Comparison of ENCODE assay signal across 23 mouse cellular contexts in genomic region chr3:5685978-5686377, GRCm38 (mm10).
DNase-seq lines count a peak whose midpoint lies in the region; ATAC-seq lines count a peak whose summit lies in the region.
"Had no signal": no experiment of that assay in that cellular context is flagged by ENCODE, and none has a peak within 500 bp of the region (broad histone marks: within the 10 kb centered on the region; RNA-seq: fewer than 3 reads in every experiment).

No protein-coding gene starts in this region.

- no peak overlapping the region for H3K27ac ChIP-seq in heart, embryonic 10.5 days
- no peak overlapping the region for H3K27ac ChIP-seq in lung, embryonic 16.5 days (ENCODE audit: low read length)
- no peak overlapping the region for H3K27ac ChIP-seq in forebrain, embryonic 11.5 days (ENCODE audit: low read depth, low read length)
- H3K27ac ChIP-seq: forebrain, embryonic 10.5 days; gastrocnemius, adult 2 months; heart, adult 2 months; hindbrain, embryonic 10.5 days; hindbrain, embryonic 13.5 days had no signal

- no peak overlapping the region for H3K4me2 ChIP-seq in lung, embryonic 16.5 days (ENCODE audit: low read depth, low read length)
- no peak overlapping the region for H3K4me2 ChIP-seq in forebrain, embryonic 11.5 days (ENCODE audit: low read depth, low read length, severe bottlenecking)
- H3K4me2 ChIP-seq: heart, embryonic 11.5 days; hindbrain, embryonic 13.5 days had no signal

- no peaks in the 10 kb centered on the region for H3K36me3 ChIP-seq in heart, embryonic 10.5 days
- no peaks in the 10 kb centered on the region for H3K36me3 ChIP-seq in lung, embryonic 16.5 days (ENCODE audit: control insufficient read depth, insufficient read depth, low read length)
- H3K36me3 ChIP-seq in forebrain, embryonic 11.5 days (ENCODE audit: control insufficient read depth, insufficient read depth, low read length) = no peaks in the 10 kb centered on the region
- H3K36me3 ChIP-seq: forebrain, embryonic 10.5 days; hindbrain, embryonic 10.5 days; hindbrain, embryonic 13.5 days had no signal

- ATAC-seq in lung, embryonic 16.5 days (ENCODE audit: low read depth) = peak; percentile 97
- no peak for ATAC-seq in forebrain, embryonic 11.5 days (replicated peaks; ENCODE audit: low FRiP score)
- ATAC-seq: activated CD4-positive, CD25-positive, alpha-beta regulatory T cell, adult 4 months; forebrain, embryonic 14.5 days; forebrain, postnatal 0 days; hindbrain, embryonic 16.5 days had no signal

- WGBS in heart, embryonic 10.5 days = 77% methylated on average over 1 of the region's 1 CpGs
- 26% methylated on average over 1 of the region's 1 CpGs for whole genome bisulfite sequencing in lung, embryonic 16.5 days
- WGBS in forebrain, embryonic 11.5 days = 73% methylated on average over 1 of the region's 1 CpGs

- no peak overlapping the region for H3K4me3 ChIP-seq in heart, embryonic 10.5 days
- H3K4me3 ChIP-seq in lung, embryonic 16.5 days (ENCODE audit: low read length) = no peak overlapping the region
- no peak overlapping the region for H3K4me3 ChIP-seq in forebrain, embryonic 11.5 days (ENCODE audit: low read depth, low read length)
- H3K4me3 ChIP-seq: forebrain, embryonic 10.5 days; gastrocnemius, adult 2 months; heart, adult 2 months; hindbrain, embryonic 10.5 days; hindbrain, embryonic 13.5 days had no signal

- H3K27me3 ChIP-seq in heart, embryonic 10.5 days (ENCODE audit: insufficient read depth, poor library complexity, severe bottlenecking) = no peaks in the 10 kb centered on the region
- no peaks in the 10 kb centered on the region for H3K27me3 ChIP-seq in lung, embryonic 16.5 days (ENCODE audit: control insufficient read depth, insufficient read depth, low read depth, low read length)
- no peaks in the 10 kb centered on the region for H3K27me3 ChIP-seq in forebrain, embryonic 11.5 days (ENCODE audit: control insufficient read depth, insufficient read depth, low read length)
- H3K27me3 ChIP-seq: hindbrain, embryonic 13.5 days had no signal

- peak; percentile 13 for DNase-seq in heart, adult 11 months
- no peak for DNase-seq in heart, embryonic 10.5 days (ENCODE audit: low spot score)
- no peak for DNase-seq in lung, postnatal 4 days
- DNase-seq in lung, postnatal 36 days = peak; percentile 21
- no peak for DNase-seq in forebrain, embryonic 11.5 days (ENCODE audit: low spot score)
- DNase-seq: adrenal gland, adult 8-10 months; adrenal gland, postnatal 25 days; cerebellum, adult 18-20 months; cerebellum, adult 9-10 months; cerebellum, postnatal 14 days; forebrain, postnatal 0 days; gastrocnemius, adult 2 months; gastrocnemius, postnatal 14 days; heart, adult 2 months; heart, postnatal 36 days had no signal

- no peaks in the 10 kb centered on the region for H3K4me1 ChIP-seq in heart, embryonic 10.5 days
- no peaks in the 10 kb centered on the region for H3K4me1 ChIP-seq in lung, embryonic 16.5 days (replicated peaks; ENCODE audit: control insufficient read depth, insufficient read depth, low read length)
- H3K4me1 ChIP-seq in forebrain, embryonic 11.5 days (replicated peaks; ENCODE audit: control insufficient read depth, insufficient read depth, low read length) = no peaks in the 10 kb centered on the region
- H3K4me1 ChIP-seq: forebrain, embryonic 10.5 days; hindbrain, embryonic 10.5 days; hindbrain, embryonic 13.5 days had no signal

- no peak overlapping the region for H3K9ac ChIP-seq in lung, embryonic 16.5 days (ENCODE audit: low read length)
- H3K9ac ChIP-seq in forebrain, embryonic 11.5 days (ENCODE audit: low read length) = no peak overlapping the region
- H3K9ac ChIP-seq: forebrain, postnatal 0 days; hindbrain, embryonic 13.5 days had no signal

- H3K9me3 ChIP-seq in heart, embryonic 10.5 days = no peaks in the 10 kb centered on the region
- no peaks in the 10 kb centered on the region for H3K9me3 ChIP-seq in lung, embryonic 16.5 days (ENCODE audit: control insufficient read depth, low read length)
- no peaks in the 10 kb centered on the region for H3K9me3 ChIP-seq in forebrain, embryonic 11.5 days (ENCODE audit: control insufficient read depth, low read length)
- H3K9me3 ChIP-seq: forebrain, embryonic 10.5 days; hindbrain, embryonic 10.5 days; hindbrain, embryonic 13.5 days had no signal

Comparison
In these comparisons a context has a peak if more than half of its experiments do, and no peak if none do; other contexts are left out.
1. DNase-seq: peak in heart, adult 11 months (single experiment) and lung, postnatal 36 days (single experiment); none in heart, embryonic 10.5 days (single experiment), lung, postnatal 4 days (0 of 2) and forebrain, embryonic 11.5 days (single experiment).